Comparison of ENCODE assay signal across 8 mouse cellular contexts in genomic region chr19:5648401-5649297, GRCm38 (mm10). TPM values are rescaled to one million over a fixed set of nuclear protein-coding genes. Genes with fewer than 3 reads are reported as not detected.
DNase-seq lines count a peak whose midpoint lies in the region; ATAC-seq and TF ChIP-seq lines count a peak whose summit lies in the region.

No protein-coding gene starts in this region.

- POLR2A ChIA-PET in Patski (lab: Charles Lee) = interaction anchor here (0.9 to 1.4 kb wide), 4 partner anchors 11 to 151 kb away, joined by 3 to 6 read pairs (median 4); partner anchors contain the start of genes Rela and Sipa1

- CTCF ChIA-PET in Patski (lab: Charles Lee) = interaction anchor here (0.8 to 1.4 kb wide), 2 partner anchors 12 to 21 kb away, joined by 3 to 5 read pairs; no protein-coding TSS in a partner anchor

- TF ChIP-seq CTCF in Patski (IDR thresholded peaks at IDR 0.05) = no peak

- ATAC-seq in Patski = peak; percentile 20
- ATAC-seq in hindbrain, embryonic 12.5 days (ENCODE audit: low FRiP score) = peak; percentile 79

- H3K27me3 ChIP-seq in Patski = no peaks in the 10 kb centered on the region
- H3K27me3 ChIP-seq in hindbrain, embryonic 12.5 days = peaks cover 13% of the 10 kb centered on the region

- peak overlapping the region; percentile 83 for H3K27ac ChIP-seq in hindbrain, embryonic 12.5 days

- no peak for DNase-seq in Patski (ENCODE audit: low read depth, low spot score)
- peak; percentile 75 to 84 for DNase-seq in cerebellum, postnatal 10 days
- DNase-seq in frontal cortex, postnatal 14 days (ENCODE audit: low spot score in 2 of 2) = peak; percentile 71 to 75
- DNase-seq in layer of hippocampus, postnatal 10 days (ENCODE audit: low spot score in 2 of 2) = peak; percentile 73 to 81
- DNase-seq in lung, postnatal 10 days = peak; percentile 91
- DNase-seq in ovary, postnatal 14 days (ENCODE audit: low spot score) = peak; percentile 75
- DNase-seq in thymus, postnatal 14 days = peak; percentile 90

- 14% methylated on average over 26 of the region's 26 CpGs for WGBS in hindbrain, embryonic 12.5 days

- no peaks in the 10 kb centered on the region for H3K9me3 ChIP-seq in hindbrain, embryonic 12.5 days (replicated peaks)

- H3K4me3 ChIP-seq in hindbrain, embryonic 12.5 days = peak overlapping the region; percentile 26

- H3K36me3 ChIP-seq in hindbrain, embryonic 12.5 days = peaks cover 47% of the 10 kb centered on the region

- peaks cover 17% of the 10 kb centered on the region for H3K4me1 ChIP-seq in hindbrain, embryonic 12.5 days

- peak overlapping the region; percentile 36 for H3K9ac ChIP-seq in hindbrain, embryonic 12.5 days

- in situ Hi-C loops in Patski (cut with MboI; ENCODE audit: low pct_unique_long_range_greater_than_20kb) = no loop called here

- H3K4me2 ChIP-seq in hindbrain, embryonic 12.5 days (replicated peaks) = peak overlapping the region; percentile 59

RNA-seq across cellular contexts. Expression of gene Rela, which starts 11.4 kb away (rescaled TPM):
- 94.7 TPM for polyA plus RNA-seq in Patski (2021)
- 38.4 and 41.5 TPM in 2 replicates for polyA plus RNA-seq in hindbrain, embryonic 12.5 days (2016; fragmentation: Nextera tagmentation; extraction: Ambion mirVana)
- 10 to 100 TPM; 24.4 to 24.7 TPM for total RNA-seq in layer of hippocampus, postnatal 10 days (2021)

RNA-seq across cellular contexts. Expression of gene Sipa1, which starts 14.9 kb away (rescaled TPM):
- 18.1 TPM for polyA plus RNA-seq in Patski (2021)
- 22.4 and 25.4 TPM in 2 replicates for polyA plus RNA-seq in hindbrain, embryonic 12.5 days (2016; fragmentation: Nextera tagmentation; extraction: Ambion mirVana)
- 10 to 100 TPM; 30.0 to 34.2 TPM for total RNA-seq in layer of hippocampus, postnatal 10 days (2021)

RNA-seq across cellular contexts. Expression of gene Kat5, which starts 38.6 kb away (rescaled TPM):
- polyA plus RNA-seq in Patski (2021) = 56.5 TPM
- 73.2 and 76.5 TPM in 2 replicates for polyA plus RNA-seq in hindbrain, embryonic 12.5 days (2016; fragmentation: Nextera tagmentation; extraction: Ambion mirVana)
- 10 to 100 TPM; 69.7 to 87.5 TPM for total RNA-seq in layer of hippocampus, postnatal 10 days (2021)

RNA-seq across cellular contexts. Expression of gene Map3k11, which starts 39.9 kb away (rescaled TPM):
- 45.5 TPM for polyA plus RNA-seq in Patski (2021)
- 21.5 and 23.3 TPM in 2 replicates for polyA plus RNA-seq in hindbrain, embryonic 12.5 days (2016; fragmentation: Nextera tagmentation; extraction: Ambion mirVana)
- 10 to 100 TPM; 13.0 to 16.1 TPM for total RNA-seq in layer of hippocampus, postnatal 10 days (2021)

RNA-seq across cellular contexts. Expression of gene Pcnx3, which starts 40.1 kb away (rescaled TPM):
- polyA plus RNA-seq in Patski (2021) = 78.8 TPM
- 34.6 and 35.0 TPM in 2 replicates for polyA plus RNA-seq in hindbrain, embryonic 12.5 days (2016; fragmentation: Nextera tagmentation; extraction: Ambion mirVana)
- total RNA-seq in layer of hippocampus, postnatal 10 days (2021) = 10 to 100 TPM; 69.7 to 82.6 TPM
